Mouse (Mus musculus) retina, adult 2 months (tissue): ENCODE results near the gene Aifm2.

Experiments
- DNase-seq: peaks from one replicate; pipeline ENCODE4 v3.0.0-alpha.2; 2012; ENCODE audit warnings: low read depth, low spot score

The Aifm2 gene

GRCm38 (mm10) chr10:61764689-61765088, 49.6 kb downstream of the Aifm2 start:
- DNase-seq: no peak

DNA sequence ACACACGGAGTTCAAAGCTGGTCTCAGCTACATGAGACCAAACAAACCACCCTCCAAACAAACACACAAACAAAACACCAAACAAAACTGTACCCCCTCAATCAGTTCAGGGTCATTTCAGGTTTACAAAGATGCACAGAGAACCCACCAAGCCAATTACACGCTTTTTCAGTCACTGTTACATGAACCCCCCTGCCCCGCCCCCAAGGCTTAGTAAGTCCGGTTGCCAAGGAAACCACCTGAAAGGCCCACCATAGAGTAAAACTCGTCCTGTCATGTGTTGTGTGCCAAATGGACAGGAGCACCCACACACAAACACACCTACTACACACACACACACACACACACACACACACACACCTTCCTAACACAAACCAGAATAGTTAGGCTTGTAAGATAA, 50.5 kb downstream of the Aifm2 start:
- no peak for DNase-seq

DNA sequence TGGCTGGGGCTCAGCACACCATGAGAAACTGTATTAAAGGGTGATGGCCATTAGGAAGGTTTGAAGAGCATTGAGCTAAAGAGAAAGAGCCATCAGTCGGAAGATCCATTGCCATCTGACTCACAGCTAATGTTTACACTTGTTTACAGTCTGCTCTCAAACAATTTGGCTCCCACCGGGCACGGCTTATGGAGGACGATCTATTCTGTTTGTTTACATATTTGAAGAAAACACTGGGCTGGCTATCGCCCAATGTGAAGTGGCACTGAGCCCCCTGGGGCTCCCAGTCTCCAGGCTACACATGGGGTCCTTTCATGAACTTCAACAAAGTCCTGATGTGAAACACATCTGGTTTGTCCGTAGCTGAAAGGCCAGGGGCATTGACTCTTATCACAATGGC, 51.7 kb downstream of the Aifm2 start:
- DNase-seq: no peak

- DNase-seq: no peak
Observed at GRCm38 (mm10) chr10:61781461-61782128, 66.5 kb downstream of the Aifm2 start.

- DNase-seq: no peak
Observed at GRCm38 (mm10) chr10:61782799-61783611, 67.9 kb downstream of the Aifm2 start.

DNA sequence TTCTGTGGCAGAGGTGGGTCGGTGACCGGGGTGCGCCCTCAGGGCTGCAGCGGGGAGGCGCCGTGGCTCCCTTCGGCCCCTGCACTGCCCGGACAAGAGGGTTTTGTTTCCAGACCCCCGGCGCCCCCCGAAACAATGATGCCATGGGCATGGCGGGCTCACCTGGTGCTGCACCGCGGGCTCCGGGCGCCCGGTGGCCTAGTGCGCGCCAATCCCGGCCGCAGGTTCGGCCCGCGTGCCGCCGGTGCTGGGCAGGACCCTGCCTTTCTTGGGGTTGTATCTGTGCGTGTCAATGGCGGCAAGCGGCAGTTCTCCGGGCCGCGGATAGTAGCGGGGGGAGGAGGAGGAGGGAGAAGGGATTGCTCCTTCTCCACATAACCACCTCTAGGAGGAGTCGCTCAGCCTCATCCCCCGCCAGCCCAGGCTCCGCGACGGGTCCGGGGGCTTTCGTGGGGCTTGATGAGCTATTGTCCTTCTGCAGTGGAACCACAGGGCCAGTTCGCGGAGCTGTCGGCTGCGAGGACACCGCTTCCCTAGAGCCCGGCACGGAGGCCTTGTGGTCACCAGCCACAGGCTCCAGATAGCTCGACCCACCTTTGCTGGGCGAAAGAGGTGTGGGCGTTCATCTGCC, 68.7 kb downstream of the Aifm2 start, which contains the start of gene H2afy2:
TSS of gene H2afy2 (minus strand) at position 527 of the 631 bp plus-strand sequence.
- DNase-seq: no peak

DNA sequence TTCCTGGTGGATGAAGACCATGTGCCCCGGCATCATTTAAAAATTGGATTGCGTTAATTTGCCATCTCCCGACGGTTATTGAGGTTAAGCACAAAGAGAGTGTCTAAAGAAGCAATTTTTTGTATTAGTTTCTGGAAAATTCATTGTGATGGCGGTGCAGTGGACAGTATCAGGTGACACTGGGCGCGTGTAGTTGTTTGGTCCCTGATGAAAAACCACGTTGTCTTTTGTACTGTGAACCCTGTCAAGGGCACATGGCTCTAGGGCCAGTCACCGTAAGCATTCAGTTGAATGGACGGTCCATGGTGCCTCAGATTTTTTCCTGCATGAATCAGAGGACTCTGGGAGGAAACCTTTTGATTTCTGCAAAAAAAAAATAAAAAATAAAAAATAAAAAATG, 69.4 kb downstream of the Aifm2 start:
- DNase-seq: no peak

DNA sequence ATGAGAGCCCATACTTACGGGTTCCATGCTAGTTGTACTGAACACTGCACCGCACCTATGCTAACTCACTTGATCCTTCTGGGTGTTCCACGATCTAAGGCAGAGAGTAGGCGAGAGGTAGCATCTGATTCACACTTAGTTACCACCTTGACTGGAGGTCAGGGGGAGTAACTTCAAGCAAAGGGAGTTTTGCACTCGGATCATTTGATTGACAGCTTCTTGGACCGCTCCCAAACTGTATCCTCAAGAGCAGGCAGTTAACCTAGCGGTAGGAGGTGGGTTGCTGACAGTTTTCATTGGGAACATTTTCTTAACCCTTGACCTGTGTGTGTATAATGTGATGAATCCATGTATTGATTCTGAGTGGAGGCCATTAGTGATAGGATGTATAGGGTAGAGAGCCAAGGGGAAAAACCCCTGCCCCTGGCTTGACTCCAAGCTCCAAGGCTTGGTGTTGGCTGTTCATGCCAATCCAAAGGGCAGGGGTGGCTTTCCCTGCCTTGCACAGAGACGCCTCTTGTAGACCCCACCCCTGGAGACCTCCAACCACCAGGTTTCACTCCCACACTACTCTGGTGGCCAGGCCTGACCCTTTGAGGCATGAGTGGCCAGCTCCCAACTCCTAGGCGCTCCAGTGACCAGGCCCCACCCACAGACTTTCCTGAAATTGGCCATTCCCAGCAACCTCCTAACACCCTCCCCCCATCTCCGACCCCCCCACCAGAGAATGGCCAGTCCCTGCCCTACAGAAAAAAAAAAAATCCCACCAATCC, 72.7 kb downstream of the Aifm2 start:
- DNase-seq: no peak

- no peak for DNase-seq
Observed at GRCm38 (mm10) chr10:61788499-61788898, 73.4 kb downstream of the Aifm2 start.
